Mouse (Mus musculus): ENCODE measurements around the gene Igf2.

The Igf2 gene

GRCm38 (mm10) chr7:142658681-142659180, 7.9 kb downstream of the Igf2 start:
- DNase-seq (ENCODE audit: low spot score): no peak

- DNase-seq (ENCODE audit: low spot score): no peak
Observed at GRCm38 (mm10) chr7:142657821-142658614, 8.6 kb downstream of the Igf2 start.

- DNase-seq (ENCODE audit: low spot score): no peak
Observed at GRCm38 (mm10) chr7:142657341-142657791, 9.2 kb downstream of the Igf2 start.

GRCm38 (mm10) chr7:142656055-142656454, 10.6 kb downstream of the Igf2 start:
- DNase-seq (ENCODE audit: low spot score): no peak

- DNase-seq (ENCODE audit: low spot score): no peak
Observed at GRCm38 (mm10) chr7:142655633-142656032, 11.0 kb downstream of the Igf2 start.

- DNase-seq (ENCODE audit: low spot score): no peak
Observed at GRCm38 (mm10) chr7:142653726-142654125, 12.9 kb downstream of the Igf2 start.

- no peak for DNase-seq (ENCODE audit: low spot score)
Observed at GRCm38 (mm10) chr7:142646676-142647075, 19.9 kb downstream of the Igf2 start.

- no peak for DNase-seq (ENCODE audit: low spot score)
Observed at GRCm38 (mm10) chr7:142645045-142645444, 21.6 kb downstream of the Igf2 start.

- DNase-seq (ENCODE audit: low spot score): no peak
Observed at GRCm38 (mm10) chr7:142636178-142636577, 30.4 kb downstream of the Igf2 start.

GRCm38 (mm10) chr7:142630691-142631090, 35.9 kb downstream of the Igf2 start:
- DNase-seq (ENCODE audit: low spot score): no peak

- no peak for DNase-seq (ENCODE audit: low spot score)
Observed at GRCm38 (mm10) chr7:142629806-142630205, 36.8 kb downstream of the Igf2 start.

GRCm38 (mm10) chr7:142622180-142622579, 44.4 kb downstream of the Igf2 start:
- no peak for DNase-seq (ENCODE audit: low spot score)

- DNase-seq (ENCODE audit: low spot score): no peak
Observed at GRCm38 (mm10) chr7:142613077-142613476, 53.5 kb downstream of the Igf2 start.

GRCm38 (mm10) chr7:142610627-142611406, 55.8 kb downstream of the Igf2 start:
- DNase-seq (ENCODE audit: low spot score): peak; percentile 6

- no peak for DNase-seq (ENCODE audit: low spot score)
Observed at GRCm38 (mm10) chr7:142600921-142601320, 65.7 kb downstream of the Igf2 start.
